Mouse (Mus musculus) splenic B cell, adult 2 months (primary cell): Measurements from ENCODE around the gene Sox5.

Source experiments
- DNase-seq: peaks from one replicate; pipeline ENCODE4 v3.0.0-alpha.2; 2011; ENCODE audit warnings: low read depth, low spot score
- H3K27me3 ChIP-seq: 2 replicates; pipeline ENCODE4 v1.6.1; 2012; ENCODE audit warnings: mild to moderate bottlenecking, low read length, moderate library complexity, mixed read lengths; ENCODE audit not compliant: control insufficient read depth, poor library complexity, insufficient read depth, severe bottlenecking
- H3K36me3 ChIP-seq: 2 replicates; pipeline ENCODE4 v1.6.1; 2012; ENCODE audit warnings: mild to moderate bottlenecking, low read length, moderate library complexity, mixed read lengths; ENCODE audit not compliant: control insufficient read depth, poor library complexity, insufficient read depth, severe bottlenecking

Gene Sox5

DNA sequence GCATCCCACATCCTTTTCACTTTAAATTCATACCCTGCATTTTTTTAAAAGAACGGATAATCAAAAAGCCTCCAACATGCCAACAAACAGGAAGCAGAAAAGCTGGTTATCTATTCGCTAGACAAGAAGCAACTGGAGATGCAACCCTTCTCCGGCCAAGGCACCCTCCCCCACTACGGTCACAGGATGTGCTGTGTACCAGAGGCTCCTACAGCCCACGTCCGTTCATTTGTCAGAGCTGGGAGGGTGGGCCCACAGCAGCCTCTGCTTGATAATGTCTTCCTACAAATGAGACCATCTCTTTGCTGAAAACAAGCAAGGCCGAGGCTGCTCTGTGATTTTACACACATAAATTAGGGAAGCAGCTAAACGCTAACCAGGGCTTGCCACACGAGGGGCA is 69.9 kb downstream of the Sox5 start:
- H3K27me3 ChIP-seq, result no peaks in the 10 kb centered on the region
- no peak for DNase-seq
- no peaks in the 10 kb centered on the region for H3K36me3 ChIP-seq

DNA sequence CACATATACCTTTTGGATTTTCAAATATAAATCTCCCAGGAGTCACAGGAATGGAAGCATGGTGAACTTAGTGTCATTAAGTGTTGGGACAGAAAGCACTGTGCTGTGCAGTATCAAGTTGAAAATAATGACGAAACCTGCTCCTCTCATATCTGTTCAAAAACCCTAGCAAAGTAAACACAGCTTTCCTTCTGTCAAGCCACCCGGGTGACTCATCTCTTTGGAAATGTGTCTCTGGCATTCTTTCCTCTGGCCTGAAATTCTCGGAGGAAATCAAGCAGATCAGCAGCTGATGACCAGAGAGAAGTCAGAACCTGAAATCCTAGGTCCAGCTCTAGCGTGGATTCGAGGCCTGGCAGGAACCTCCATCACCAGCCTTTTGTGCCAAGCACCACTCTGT is 71.0 kb downstream of the Sox5 start:
- H3K27me3 ChIP-seq, result no peaks in the 10 kb centered on the region
- no peaks in the 10 kb centered on the region for H3K36me3 ChIP-seq
- DNase-seq, result no peak

DNA sequence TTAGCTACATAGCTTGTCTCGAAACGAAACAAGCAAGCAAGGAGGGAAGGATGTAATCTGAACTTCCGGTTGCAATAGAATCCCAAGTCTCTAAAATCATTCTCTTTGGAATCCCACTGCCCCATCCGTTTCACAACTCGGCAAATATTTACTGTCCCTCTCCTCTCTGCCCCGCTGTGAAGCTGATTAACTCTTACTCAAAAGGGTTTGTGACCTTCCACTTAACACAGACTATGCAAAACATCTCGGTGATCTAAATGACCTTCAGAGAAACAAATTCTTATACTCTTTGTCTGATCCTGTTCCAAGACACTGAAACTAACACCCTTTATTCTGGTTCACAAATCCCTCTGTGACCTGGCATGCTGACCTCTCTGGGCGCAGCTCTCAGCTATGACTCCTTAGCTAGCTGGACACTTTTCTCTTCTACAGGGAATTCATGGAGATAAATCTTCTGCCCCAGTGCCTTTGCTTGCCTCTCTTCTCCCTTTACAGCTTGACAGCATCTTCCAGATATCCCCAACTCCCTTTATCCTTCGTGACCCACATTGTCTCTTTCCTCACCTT is 72.1 kb downstream of the Sox5 start:
- DNase-seq, result no peak
- H3K27me3 ChIP-seq, result no peaks in the 10 kb centered on the region
- H3K36me3 ChIP-seq, result no peaks in the 10 kb centered on the region

DNA sequence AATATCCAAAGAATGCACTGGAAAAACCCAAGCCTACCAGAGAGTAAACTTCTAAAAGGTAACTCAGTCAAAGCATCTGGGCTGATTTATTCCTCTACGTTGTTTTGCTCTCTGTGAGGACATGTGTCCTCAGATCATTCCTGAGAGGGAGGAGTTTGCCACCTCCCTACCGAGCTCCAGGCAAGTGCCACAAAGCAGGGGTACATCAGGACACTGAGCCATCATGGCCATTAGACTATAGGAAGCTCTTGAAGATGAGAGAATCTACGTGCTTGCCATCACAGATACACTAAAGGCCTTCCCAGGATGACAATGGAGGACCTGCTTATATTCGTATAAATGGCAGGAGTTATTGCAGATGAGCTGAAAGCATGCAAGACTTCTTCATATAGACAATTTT is 73.4 kb downstream of the Sox5 start:
- no peaks in the 10 kb centered on the region for H3K36me3 ChIP-seq
- H3K27me3 ChIP-seq, result no peaks in the 10 kb centered on the region
- DNase-seq, result no peak

DNA sequence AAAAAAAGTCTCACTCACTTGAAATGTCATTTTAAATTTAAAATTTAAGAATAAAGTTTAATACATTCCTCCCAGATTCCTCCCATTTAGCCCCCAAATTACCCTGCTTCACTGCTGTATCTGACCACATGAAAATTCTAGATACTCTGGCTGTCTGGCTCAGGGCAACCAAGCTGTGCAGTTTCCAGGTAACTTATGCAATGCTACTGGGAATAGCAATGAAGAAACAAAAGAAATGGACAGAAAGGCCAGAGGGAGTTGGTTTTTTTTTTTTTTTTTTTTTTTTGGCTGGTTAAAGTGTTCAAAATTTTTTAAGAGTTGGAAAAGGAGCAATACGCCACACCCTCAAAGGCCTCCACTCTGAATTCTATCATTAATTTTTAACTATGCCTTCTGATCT is 73.8 kb downstream of the Sox5 start:
- Histone ChIP-seq H3K27me3 (no peaks in the 10 kb centered on the region), H3K36me3 (no peaks in the 10 kb centered on the region)

DNA sequence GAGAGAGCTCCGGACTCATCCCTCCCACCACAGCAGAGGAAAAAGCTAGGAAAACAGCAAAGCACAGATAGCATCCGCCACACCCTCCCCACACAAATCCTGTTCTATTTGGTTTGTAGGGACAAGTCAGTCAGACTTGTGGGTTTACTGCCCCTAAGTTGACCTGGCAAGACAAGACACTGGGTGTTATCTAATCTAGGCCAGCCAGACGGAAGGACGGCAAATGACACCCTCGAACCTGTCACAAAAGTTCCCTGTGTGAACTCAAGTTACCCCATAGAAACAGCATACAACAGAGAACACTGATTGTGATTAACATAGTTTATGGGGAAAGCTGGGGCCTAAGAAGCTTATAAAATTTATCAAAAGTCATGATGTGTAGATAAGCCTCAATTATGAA is 76.8 kb downstream of the Sox5 start:
- DNase-seq, result no peak
- no peaks in the 10 kb centered on the region for H3K27me3 ChIP-seq
- no peaks in the 10 kb centered on the region for H3K36me3 ChIP-seq

More for the DNA sequence above, 73.8 kb downstream of the Sox5 start:
- DNase-seq, result no peak

DNA sequence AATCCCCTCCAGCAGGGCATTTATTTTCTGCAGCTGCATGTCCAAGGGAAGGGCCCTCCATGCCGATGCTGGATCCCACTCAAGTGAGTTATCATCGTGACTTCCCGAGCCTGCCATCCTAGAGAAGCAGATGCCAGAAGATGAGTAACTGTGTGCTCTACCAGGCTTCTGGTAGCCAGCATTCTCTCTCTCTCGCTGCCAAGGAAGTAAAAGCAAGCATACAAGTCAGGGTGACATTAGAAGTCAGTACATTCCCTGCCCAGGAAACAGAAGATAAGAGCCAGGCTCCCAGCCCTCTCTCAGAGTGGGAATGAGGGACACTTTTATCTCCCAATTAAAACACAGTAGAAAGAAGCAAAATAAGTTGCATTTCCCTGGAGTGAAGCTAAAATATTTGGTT is 86.1 kb downstream of the Sox5 start:
- no peaks in the 10 kb centered on the region for H3K27me3 ChIP-seq
- DNase-seq, result no peak
- H3K36me3 ChIP-seq, result no peaks in the 10 kb centered on the region

DNA sequence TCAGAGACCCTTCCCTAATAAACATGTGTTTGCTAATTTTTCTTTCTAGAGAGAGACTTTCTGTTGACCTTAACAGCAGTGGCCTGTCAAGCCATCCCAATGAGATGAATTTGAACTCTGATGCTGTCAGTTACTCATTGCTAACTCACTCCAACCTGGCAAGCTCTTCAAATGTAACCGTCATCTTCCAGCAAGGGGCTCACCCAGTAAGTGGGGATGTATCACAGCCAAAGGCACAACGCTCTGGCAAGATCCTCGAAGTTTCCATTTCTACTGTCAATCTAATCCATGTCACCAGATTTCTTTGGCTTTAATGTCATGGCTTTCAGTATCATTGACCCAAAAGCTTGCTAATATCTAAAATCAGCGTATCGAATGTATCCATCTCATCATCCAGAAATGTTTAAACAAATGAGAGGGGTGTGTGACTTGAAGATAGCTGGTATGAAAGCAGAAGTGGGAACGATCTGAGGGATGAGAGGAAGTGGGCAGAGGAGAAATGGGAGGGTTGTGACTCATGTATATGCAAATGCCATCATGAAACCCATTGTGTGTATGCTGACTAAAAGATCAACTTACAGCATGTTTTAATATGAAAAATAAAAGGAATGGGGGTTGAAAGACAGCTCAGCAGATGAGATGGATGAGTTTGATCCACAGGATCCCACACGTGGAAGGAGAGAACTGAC is 88.4 kb downstream of the Sox5 start:
- no peaks in the 10 kb centered on the region for H3K36me3 ChIP-seq
- DNase-seq, result peak; percentile 60
- peaks cover 1% of the 10 kb centered on the region; the same call in 1 of the 2 replicates for H3K27me3 ChIP-seq

DNA sequence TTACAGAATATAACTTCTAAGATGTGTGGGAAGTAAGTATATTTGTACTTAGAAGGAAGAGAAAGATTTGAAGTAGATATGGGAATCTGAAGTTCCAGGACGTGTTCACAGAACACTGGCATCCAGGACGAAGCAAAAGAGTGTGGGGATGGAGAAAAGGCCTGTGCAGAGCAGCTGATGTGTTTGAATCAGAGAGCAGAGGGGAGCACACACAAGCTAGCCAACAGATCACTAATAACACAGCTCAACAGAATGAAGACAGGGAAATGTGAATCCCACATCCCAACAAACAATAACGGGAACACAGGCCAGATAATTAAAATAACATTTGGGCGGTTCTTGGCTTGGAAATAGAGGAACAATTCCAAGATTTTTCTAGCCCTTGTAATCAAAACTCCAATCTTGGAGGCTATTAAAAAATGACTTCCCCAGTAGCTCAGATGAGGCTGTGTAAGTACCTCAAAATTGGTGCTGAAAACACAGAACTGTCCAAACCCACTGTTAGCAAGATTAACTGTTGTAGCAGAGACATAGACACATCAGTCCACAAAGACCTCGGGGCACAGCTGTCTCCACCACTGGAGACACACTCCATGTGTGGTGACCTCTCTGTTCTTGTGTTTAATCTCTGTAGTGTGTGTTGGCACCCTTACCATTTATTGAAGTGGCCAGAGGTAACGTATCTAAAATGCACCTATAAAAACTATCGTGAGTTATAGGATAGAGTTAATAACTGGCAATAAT is 90.3 kb downstream of the Sox5 start:
- no peaks in the 10 kb centered on the region for H3K36me3 ChIP-seq
- peaks cover 1% of the 10 kb centered on the region; the same call in 1 of the 2 replicates for H3K27me3 ChIP-seq
- DNase-seq, result no peak

DNA sequence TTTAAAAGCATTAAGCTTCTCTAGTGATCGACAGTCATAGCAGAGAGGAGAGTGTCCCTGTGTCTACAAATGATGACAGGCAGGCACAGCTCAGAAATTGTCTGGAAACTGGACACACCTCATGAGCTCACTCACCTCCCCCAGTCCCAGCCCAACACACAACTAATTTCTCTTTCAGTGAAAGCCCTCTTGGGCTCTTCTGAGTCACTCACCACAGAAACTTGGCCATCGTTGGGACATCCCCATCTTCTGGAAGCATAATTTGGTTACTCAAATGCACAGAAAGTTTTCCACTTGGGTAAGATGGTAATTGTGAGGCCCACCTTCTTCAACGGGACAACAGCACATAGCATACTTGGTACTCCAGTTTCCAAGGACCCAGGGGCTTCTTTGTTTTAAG is 92.7 kb downstream of the Sox5 start:
- Histone ChIP-seq H3K27me3 (peaks cover 1% of the 10 kb centered on the region; the same call in 1 of the 2 replicates), H3K36me3 (no peaks in the 10 kb centered on the region)
- DNase-seq, result peak; percentile 58

DNA sequence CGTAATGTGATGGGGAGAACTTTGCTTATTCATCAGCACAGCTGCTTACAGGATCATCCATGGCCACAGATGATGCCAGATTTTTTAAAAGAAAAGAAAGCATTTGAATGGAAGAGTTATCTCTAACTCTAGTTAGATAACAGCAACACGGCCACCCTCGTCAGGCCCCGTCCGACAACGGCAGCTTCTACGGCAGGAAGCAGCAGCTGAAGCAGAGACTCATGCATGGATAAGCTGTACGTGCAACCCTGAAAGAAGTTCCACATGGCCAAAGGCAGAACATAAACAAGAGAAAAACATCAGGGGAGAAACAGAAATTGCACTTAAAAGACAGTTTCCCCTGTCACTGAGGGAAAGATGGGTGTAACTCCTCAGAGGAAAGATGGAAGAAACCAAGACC is 94.1 kb downstream of the Sox5 start:
- no peaks in the 10 kb centered on the region for H3K36me3 ChIP-seq
- H3K27me3 ChIP-seq, result peaks cover 1% of the 10 kb centered on the region; the same call in 1 of the 2 replicates
- peak; percentile 62 for DNase-seq

DNA sequence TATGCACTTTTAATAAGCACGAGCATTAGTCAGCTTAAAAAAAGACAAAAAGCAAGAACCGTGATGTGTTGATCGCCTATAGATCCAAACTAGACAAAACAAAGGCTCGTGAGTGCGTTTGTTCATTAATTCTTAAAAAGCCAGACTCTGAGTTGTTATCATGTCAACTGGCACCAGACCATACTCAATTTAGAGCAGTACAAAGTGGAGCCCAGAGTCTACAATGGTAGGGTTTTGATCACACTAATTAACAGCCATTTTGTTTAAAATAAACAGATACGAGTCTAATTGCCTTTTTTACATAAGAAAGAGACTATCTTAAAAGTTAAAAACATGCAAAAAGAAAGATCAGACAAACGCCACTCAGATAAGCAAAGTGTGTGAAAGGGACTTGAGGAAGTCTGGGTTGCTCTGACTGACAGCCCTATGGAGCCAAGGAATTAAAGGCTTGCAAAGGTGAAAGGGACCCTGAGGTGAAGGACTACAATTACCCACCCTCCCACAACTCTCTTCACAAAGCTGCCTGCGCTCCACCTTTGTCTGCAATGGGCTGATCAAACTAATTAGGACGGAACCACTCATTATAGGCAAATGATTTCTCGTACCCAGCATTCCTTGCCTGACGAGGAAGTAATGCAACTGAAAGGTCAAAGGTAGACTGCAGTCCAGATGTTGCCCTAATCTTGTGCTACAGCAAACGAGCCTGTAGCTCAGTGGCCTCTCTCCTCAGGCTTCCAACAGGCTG is 100.6 kb downstream of the Sox5 start:
- DNase-seq, result no peak
- Histone ChIP-seq H3K36me3 (no peaks in the 10 kb centered on the region), H3K27me3 (no peaks in the 10 kb centered on the region)

DNA sequence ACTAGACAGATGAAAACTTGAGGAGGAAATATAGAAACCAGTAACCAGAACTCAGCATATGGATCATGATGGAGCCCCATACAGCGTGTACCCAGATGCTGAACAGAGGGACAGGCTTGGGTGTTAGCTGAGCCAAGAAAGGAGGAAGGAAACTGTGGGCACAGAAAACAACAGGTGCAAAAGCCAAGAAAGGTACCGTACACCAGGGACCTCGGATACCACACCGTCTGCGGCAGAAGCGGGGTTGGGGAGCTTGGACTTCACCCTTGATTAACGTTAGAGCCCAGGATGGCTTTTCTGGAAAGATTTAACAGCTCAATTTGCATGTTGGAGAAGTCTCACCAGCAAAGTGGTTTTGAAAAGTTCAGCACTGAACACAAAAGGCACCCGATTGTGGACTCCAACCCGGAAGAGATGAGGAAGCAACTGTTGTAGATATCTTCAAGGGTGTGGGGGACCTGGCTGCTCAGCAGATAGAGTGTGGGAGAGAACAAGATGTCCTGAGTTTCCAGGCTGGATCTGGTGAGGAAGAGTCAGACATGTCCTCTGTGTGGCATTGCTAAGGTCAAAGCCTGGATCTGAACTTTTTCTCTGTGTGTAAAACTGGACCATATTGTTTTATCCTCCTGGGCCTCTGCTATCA is 104.2 kb downstream of the Sox5 start:
- no peaks in the 10 kb centered on the region for H3K27me3 ChIP-seq
- peak; percentile 70 for DNase-seq
- no peaks in the 10 kb centered on the region for H3K36me3 ChIP-seq

DNA sequence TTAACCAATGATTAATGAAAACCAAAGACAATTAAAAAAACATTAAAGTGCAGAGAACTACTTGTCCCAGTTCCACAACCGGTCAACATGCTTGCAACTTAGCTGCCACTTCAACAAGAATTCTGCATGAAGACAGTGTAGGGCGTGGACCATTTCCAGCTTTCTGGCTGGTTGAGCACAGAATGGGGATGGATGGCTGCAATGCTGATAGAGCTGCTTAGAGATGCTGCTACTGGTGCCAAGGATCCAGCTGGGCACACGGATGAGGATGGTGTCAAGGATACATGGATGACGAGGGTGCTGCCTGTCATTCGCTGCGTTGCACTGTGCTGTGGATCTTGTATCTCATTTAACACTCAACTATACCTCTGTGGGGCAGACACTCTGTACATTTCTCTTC is 106.7 kb downstream of the Sox5 start:
- Histone ChIP-seq H3K36me3 (no peaks in the 10 kb centered on the region), H3K27me3 (no peaks in the 10 kb centered on the region)
- no peak for DNase-seq
